In the genomic region with DNA sequence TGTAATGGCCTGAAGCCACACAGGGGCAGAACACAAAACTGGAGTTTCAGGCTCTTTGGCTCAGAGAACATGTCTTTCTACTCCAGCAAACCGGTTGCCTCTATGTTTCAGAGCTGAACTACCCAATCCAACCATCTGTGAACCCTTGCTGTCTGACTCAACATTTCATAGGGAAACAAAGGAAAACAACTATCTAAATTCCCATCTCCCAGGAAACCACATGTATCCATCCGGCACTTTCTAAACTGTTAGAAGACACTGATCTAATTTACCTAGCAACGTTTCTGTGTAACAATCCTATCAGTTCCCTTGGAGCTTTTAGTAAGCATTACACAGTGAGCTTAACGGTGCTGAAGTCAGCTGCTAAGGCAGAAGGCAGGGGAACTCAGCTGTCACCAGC, we compare ENCODE assay signal across 19 mouse cellular contexts.
DNase-seq lines count a peak whose midpoint lies in the region; ATAC-seq lines count a peak whose summit lies in the region.
"Had no signal": no experiment of that assay in that cellular context is flagged by ENCODE, and none has a peak within 500 bp of the region (broad histone marks: within the 10 kb centered on the region; RNA-seq: fewer than 3 reads in every experiment).

No protein-coding gene starts in this region.

- H3K4me1 ChIP-seq in megakaryocyte, embryonic 14.5 days, result no peaks in the 10 kb centered on the region
- H3K4me1 ChIP-seq: forebrain, embryonic 13.5 days; heart, embryonic 10.5 days; hindbrain, embryonic 12.5 days had no signal

- H3K27me3 ChIP-seq in megakaryocyte, embryonic 14.5 days (replicated peaks), result no peaks in the 10 kb centered on the region
- H3K27me3 ChIP-seq: CH12.LX; forebrain, embryonic 13.5 days; hindbrain, embryonic 12.5 days had no signal

- peak; percentile 23 for DNase-seq in layer of hippocampus, adult 11-12 months (ENCODE audit: low spot score)
- DNase-seq in layer of hippocampus, postnatal 25 days (ENCODE audit: extremely low spot score in 1 of 2, low spot score in 1 of 2), result no peak
- DNase-seq in layer of hippocampus, adult 9-11 months, result peak; percentile 63
- DNase-seq in ovary, adult 18-20 months (ENCODE audit: low spot score), result no peak
- DNase-seq: adrenal gland, adult 2 months; adrenal gland, postnatal 25 days; cerebellum, adult 2 months; cerebellum, postnatal 10 days; gastrocnemius, postnatal 10 days; heart, adult 18-20 months; heart, postnatal 10 days; heart, postnatal 4 days had no signal

- no peaks in the 10 kb centered on the region for H3K9me3 ChIP-seq in megakaryocyte, embryonic 14.5 days
- H3K9me3 ChIP-seq: forebrain, embryonic 13.5 days; heart, embryonic 10.5 days; hindbrain, embryonic 12.5 days had no signal

- ATAC-seq in megakaryocyte, adult 5-6 weeks (ENCODE audit: poor library complexity, severe bottlenecking), result no peak
- ATAC-seq: forebrain, embryonic 13.5 days; hindbrain, embryonic 16.5 days had no signal

- peak overlapping the region; percentile 25 for H3K4me3 ChIP-seq in megakaryocyte, embryonic 14.5 days (replicated peaks)
- H3K4me3 ChIP-seq: forebrain, embryonic 13.5 days; heart, embryonic 10.5 days; hindbrain, embryonic 12.5 days had no signal

- no peaks in the 10 kb centered on the region for H3K36me3 ChIP-seq in megakaryocyte, embryonic 14.5 days (replicated peaks; ENCODE audit: low read length)
- H3K36me3 ChIP-seq: heart, embryonic 10.5 days; hindbrain, embryonic 12.5 days had no signal

Comparison
In these comparisons a context has a peak if more than half of its experiments do, and no peak if none do; other contexts are left out.
1. DNase-seq: peak in layer of hippocampus, adult 11-12 months (single experiment) and layer of hippocampus, adult 9-11 months (single experiment); none in layer of hippocampus, postnatal 25 days (0 of 2) and ovary, adult 18-20 months (single experiment).